Comparison of ENCODE assay signal across 8 mouse cellular contexts in genomic region chr11:77887373-77887960, GRCm38 (mm10). TPM values are rescaled to one million over a fixed set of nuclear protein-coding genes. Genes with fewer than 3 reads are reported as not detected.
DNase-seq lines count a peak whose midpoint lies in the region; ATAC-seq and TF ChIP-seq lines count a peak whose summit lies in the region.

No protein-coding gene starts in this region.

- no peaks in the 10 kb centered on the region for H3K9me3 ChIP-seq in forebrain, embryonic 16.5 days (ENCODE audit: control insufficient read depth, low read length)

- H3K27ac ChIP-seq in layer of hippocampus, adult 2 months, result peak overlapping the region; percentile 24
- H3K27ac ChIP-seq in forebrain, embryonic 16.5 days (ENCODE audit: low read length), result peak overlapping the region; percentile 87

- H3K36me3 ChIP-seq in forebrain, embryonic 16.5 days (ENCODE audit: control insufficient read depth, insufficient read depth), result no peaks in the 10 kb centered on the region

- ATAC-seq in forebrain, embryonic 16.5 days, result peak; percentile 73
- ATAC-seq in megakaryocyte-erythroid progenitor cell, adult 5-6 weeks (replicated peaks; ENCODE audit: low FRiP score, low TSS enrichment, poor library complexity, severe bottlenecking), result 0 out of 2 replicates have a peak, but pooled peaks have one; percentile 34

- no peaks in the 10 kb centered on the region for H3K27me3 ChIP-seq in forebrain, embryonic 16.5 days (replicated peaks; ENCODE audit: control insufficient read depth, insufficient read depth, low read length)

- no peak for DNase-seq in layer of hippocampus, adult 2 months (ENCODE audit: low spot score in 2 of 2)
- no peak for DNase-seq in layer of hippocampus, adult 11-12 months (ENCODE audit: low spot score)
- peak; percentile 82 for DNase-seq in T-cell, adult 2 months (ENCODE audit: low spot score)
- peak; percentile 24 to 29 for DNase-seq in spleen, postnatal 14 days (ENCODE audit: low spot score in 2 of 2)
- no peak for DNase-seq in urinary bladder, adult 2 months (ENCODE audit: low spot score)
- DNase-seq in kidney, adult 9 months, result no peak

- no peak for TF ChIP-seq CTCF in layer of hippocampus, adult 2 months (conservative IDR thresholded peaks at IDR 0.05)

- 0 out of 2 replicates have a peak overlapping the region, but pooled peaks have one; percentile 12 for H3K4me2 ChIP-seq in forebrain, embryonic 16.5 days (ENCODE audit: low read length)

- WGBS in forebrain, embryonic 16.5 days, result 17% methylated on average over 17 of the region's 17 CpGs

- H3K4me1 ChIP-seq in forebrain, embryonic 16.5 days (replicated peaks; ENCODE audit: control insufficient read depth, insufficient read depth, low read length), result peaks cover 64% of the 10 kb centered on the region

- no peak overlapping the region for H3K4me3 ChIP-seq in layer of hippocampus, adult 2 months
- no peak overlapping the region for H3K4me3 ChIP-seq in forebrain, embryonic 16.5 days (replicated peaks; ENCODE audit: low read length)

- peak overlapping the region; percentile 45 for H3K9ac ChIP-seq in forebrain, embryonic 16.5 days (replicated peaks; ENCODE audit: low read depth, low read length)

RNA-seq across cellular contexts. Expression of gene Pipox, which starts 6.4 kb away (rescaled TPM):
- 1 to 10 TPM in 1 of 2 experiments, under 1 TPM in 1; 0.84 to 1.2 TPM for total RNA-seq in layer of hippocampus, adult 2 months (2021)
- polyA plus RNA-seq in forebrain, embryonic 16.5 days (2015; fragmentation: Nextera tagmentation; extraction: Ambion mirVana), result 8.6 and 12.6 TPM in 2 replicates
- total RNA-seq in megakaryocyte-erythroid progenitor cell, adult 5-6 weeks (2014; fragmentation: Nextera tagmentation), result not detected in 2 replicates
- not detected in 2 replicates for total RNA-seq in megakaryocyte-erythroid progenitor cell, adult 5-6 weeks (2017)
- 0.37 and 0.66 TPM in 2 replicates for polyA plus RNA-seq in urinary bladder, adult 2 months (2012; rRNA removed)

RNA-seq across cellular contexts. Expression of gene Sez6, which starts 43.1 kb away (rescaled TPM):
- total RNA-seq in layer of hippocampus, adult 2 months (2021), result 100 to 1,000 TPM; 154 to 159 TPM
- 257 and 284 TPM in 2 replicates for polyA plus RNA-seq in forebrain, embryonic 16.5 days (2015; fragmentation: Nextera tagmentation; extraction: Ambion mirVana)
- total RNA-seq in megakaryocyte-erythroid progenitor cell, adult 5-6 weeks (2014; fragmentation: Nextera tagmentation), result not detected in 2 replicates
- not detected in 2 replicates for total RNA-seq in megakaryocyte-erythroid progenitor cell, adult 5-6 weeks (2017)
- polyA plus RNA-seq in urinary bladder, adult 2 months (2012; rRNA removed), result 0.09 and 0.21 TPM in 2 replicates

Comparison
In these comparisons a context has a peak if more than half of its experiments do, and no peak if none do; other contexts are left out.
1. DNase-seq: peak in T-cell, adult 2 months (single experiment) and spleen, postnatal 14 days (2 of 2); none in layer of hippocampus, adult 2 months (0 of 2), layer of hippocampus, adult 11-12 months (single experiment), urinary bladder, adult 2 months (single experiment) and kidney, adult 9 months (single experiment).
2. RNA of gene Sez6, which starts 43.1 kb away (total RNA-seq): 154 to 159 TPM in layer of hippocampus, adult 2 months; not detected in megakaryocyte-erythroid progenitor cell, adult 5-6 weeks; every median in the first group is over 100 times any median in the second.